Mouse (Mus musculus) hindbrain, embryonic 13.5 days (tissue): ENCODE data around the gene Slc35b4. TPM values are rescaled to one million over a fixed set of nuclear protein-coding genes. Genes with fewer than 3 reads are reported as not detected.

Experiments used
- ATAC-seq: fragments of 200-750 bp; cut with Nextera tagmentation; 2 replicates; pipeline ENCODE4 v1.8.0; 2017; ENCODE audit warnings: moderate TSS enrichment; ENCODE audit not compliant: low FRiP score
- H3K27ac ChIP-seq: fragments of 300-500 bp; sonication (generic); 2 replicates; pipeline ENCODE4 v1.5.1; 2015; ENCODE audit warnings: inconsistent platforms, mild to moderate bottlenecking, moderate library complexity
- H3K27me3 ChIP-seq: fragments of 300-500 bp; sonication (generic); 2 replicates; pipeline ENCODE4 v1.6.1; 2015; ENCODE audit warnings: mild to moderate bottlenecking, inconsistent platforms
- H3K36me3 ChIP-seq: fragments of 300-500 bp; sonication (generic); 2 replicates; pipeline ENCODE4 v1.6.1; 2015; ENCODE audit warnings: mild to moderate bottlenecking, inconsistent platforms
- H3K4me1 ChIP-seq: fragments of 300-500 bp; sonication (generic); replicated peaks from 2 replicates; pipeline ENCODE4 v1.6.1; 2015; ENCODE audit warnings: inconsistent platforms
- H3K4me2 ChIP-seq: fragments of 300-500 bp; sonication (generic); 2 replicates; pipeline ENCODE4 v1.6.1; 2015; ENCODE audit warnings: inconsistent platforms, mild to moderate bottlenecking, moderate library complexity
- H3K4me3 ChIP-seq: fragments of 300-500 bp; sonication (generic); 2 replicates; pipeline ENCODE4 v1.5.1; 2015; ENCODE audit warnings: mild to moderate bottlenecking, inconsistent platforms
- H3K9ac ChIP-seq: fragments of 300-500 bp; sonication (generic); 2 replicates; pipeline ENCODE4 v1.6.1; 2015; ENCODE audit warnings: mild to moderate bottlenecking, inconsistent platforms
- H3K9me3 ChIP-seq: fragments of 300-500 bp; sonication (generic); 2 replicates; pipeline ENCODE4 v1.6.1; 2016; ENCODE audit warnings: inconsistent platforms
- WGBS: fragments of 180-500 bp; shearing (Covaris S2); methylation state at CpG from one replicate; pipeline ENCODE4 v1.1.7; 2015; 5-methylcytosine and 5-hydroxymethylcytosine counted together
- polyA plus RNA-seq: library from polyadenylated mRNA; unstranded; fragments of >200 nt; fragmentation: Nextera tagmentation; extraction: Ambion mirVana; gene quantifications from 2 replicates; pipeline ENCODE4 v1.2.1, GENCODE M21; 2015

Slc35b4 gene
- polyA plus RNA-seq, 1 experiment from 2014 or later = 40.7 TPM

DNA sequence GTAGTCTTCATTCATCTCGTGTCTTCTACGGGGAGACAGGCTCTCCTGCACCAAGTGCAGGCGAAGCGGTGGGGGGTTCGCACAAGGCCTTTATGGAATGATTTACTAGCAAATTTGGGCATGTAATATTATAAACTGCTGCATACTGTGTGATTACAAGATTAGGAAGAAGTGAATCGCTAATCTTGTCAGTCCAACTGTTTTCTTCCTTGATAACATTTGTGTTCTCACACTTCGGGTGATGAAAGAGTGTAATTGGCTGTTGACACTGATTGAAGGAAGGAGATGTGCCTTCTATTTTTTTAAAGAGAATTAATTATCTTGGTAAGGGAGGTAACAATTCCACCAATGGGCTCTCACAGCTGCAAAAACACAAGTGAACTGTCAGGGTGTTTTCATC, 28.3 kb downstream of the Slc35b4 start:
- H3K4me3 ChIP-seq = no peak overlapping the region
- 72% methylated on average over 7 of the region's 7 CpGs for WGBS
- ATAC-seq = no peak
- no peaks in the 10 kb centered on the region for H3K27me3 ChIP-seq
- H3K9ac ChIP-seq = no peak overlapping the region
- H3K9me3 ChIP-seq = peaks cover 6% of the 10 kb centered on the region; the same call in 1 of the 2 replicates
- H3K27ac ChIP-seq = no peak overlapping the region
- peaks cover 19% of the 10 kb centered on the region for H3K4me1 ChIP-seq
- H3K4me2 ChIP-seq = no peak overlapping the region
- no peaks in the 10 kb centered on the region for H3K36me3 ChIP-seq

DNA sequence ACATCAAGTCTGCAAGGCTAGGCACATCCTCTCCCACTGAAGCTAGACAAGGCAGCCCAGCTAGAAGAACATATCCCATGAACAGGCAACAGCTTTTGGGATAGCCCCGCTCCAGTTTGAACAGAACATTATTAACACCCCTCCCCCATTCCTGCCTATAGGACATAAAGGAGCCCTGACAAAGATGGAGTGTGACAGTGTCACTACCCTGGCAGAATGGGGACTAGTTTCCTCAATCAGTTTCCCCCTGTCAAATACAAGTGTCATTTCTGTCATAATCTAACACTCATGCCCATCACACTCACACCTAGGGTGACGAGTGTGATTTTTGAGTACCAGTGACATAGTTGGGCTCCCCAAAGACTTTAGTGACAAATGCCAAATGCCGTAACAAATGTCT, 28.9 kb downstream of the Slc35b4 start:
- H3K4me3 ChIP-seq = no peak overlapping the region
- no peak for ATAC-seq
- peaks cover 13% of the 10 kb centered on the region for H3K4me1 ChIP-seq
- H3K27ac ChIP-seq = no peak overlapping the region
- 76% methylated on average over 3 of the region's 3 CpGs for WGBS
- no peak overlapping the region for H3K4me2 ChIP-seq
- no peak overlapping the region for H3K9ac ChIP-seq
- no peaks in the 10 kb centered on the region for H3K36me3 ChIP-seq
- H3K9me3 ChIP-seq = peaks cover 6% of the 10 kb centered on the region; the same call in 1 of the 2 replicates
- H3K27me3 ChIP-seq = no peaks in the 10 kb centered on the region

DNA sequence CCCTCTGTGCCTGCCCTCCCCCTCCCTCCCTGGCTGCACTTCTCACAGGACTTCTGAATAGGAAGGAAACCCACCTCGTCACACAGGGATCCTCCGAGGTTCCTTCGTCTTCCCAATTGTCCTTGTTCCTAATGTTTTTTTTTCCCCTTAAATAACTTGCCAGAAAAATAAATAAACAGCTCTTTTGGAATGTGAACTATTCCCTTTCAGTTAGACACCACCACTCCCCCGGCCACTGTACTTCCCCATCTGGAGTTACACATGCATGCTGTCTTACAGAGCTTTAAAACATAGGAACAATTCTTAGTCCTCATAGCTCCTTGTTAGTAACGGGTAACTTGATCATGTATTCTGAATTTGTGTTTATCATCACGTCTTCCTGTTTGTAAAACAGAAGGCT, 30.9 kb downstream of the Slc35b4 start:
- H3K36me3 ChIP-seq = no peaks in the 10 kb centered on the region
- 71% methylated on average over 6 of the region's 6 CpGs for WGBS
- peaks cover 6% of the 10 kb centered on the region; the same call in 1 of the 2 replicates for H3K9me3 ChIP-seq
- no peaks in the 10 kb centered on the region for H3K27me3 ChIP-seq
- ATAC-seq = no peak
- H3K4me1 ChIP-seq = peaks cover 6% of the 10 kb centered on the region; the same call in 1 of the 2 replicates
- H3K4me3 ChIP-seq = no peak overlapping the region
- H3K27ac ChIP-seq = no peak overlapping the region
- no peak overlapping the region for H3K4me2 ChIP-seq
- H3K9ac ChIP-seq = no peak overlapping the region

DNA sequence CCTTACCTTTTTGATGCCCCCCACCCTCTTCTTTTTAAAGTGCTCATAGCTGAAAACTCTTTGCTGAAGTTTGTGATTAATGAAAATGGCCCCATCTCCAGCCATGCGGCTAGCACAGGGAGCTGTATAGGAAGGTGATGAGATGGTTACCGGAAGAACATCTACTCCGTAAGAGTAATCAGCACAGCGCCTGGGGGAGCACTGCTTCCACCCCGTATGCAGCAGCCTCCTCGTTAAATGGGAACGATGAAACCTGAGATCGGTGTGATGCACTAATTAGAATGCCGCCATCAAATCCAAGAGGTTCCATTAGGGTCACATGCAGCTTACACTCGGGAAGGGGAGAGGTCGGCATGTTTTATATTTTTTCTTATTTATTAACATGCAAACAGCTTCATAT, 34.0 kb downstream of the Slc35b4 start:
- H3K36me3 ChIP-seq = no peaks in the 10 kb centered on the region
- ATAC-seq = no peak
- H3K4me2 ChIP-seq = no peak overlapping the region
- H3K27me3 ChIP-seq = no peaks in the 10 kb centered on the region
- no peak overlapping the region for H3K27ac ChIP-seq
- H3K4me1 ChIP-seq = no peaks in the 10 kb centered on the region
- peaks cover 6% of the 10 kb centered on the region; the same call in 1 of the 2 replicates for H3K9me3 ChIP-seq
- H3K9ac ChIP-seq = no peak overlapping the region
- no peak overlapping the region for H3K4me3 ChIP-seq
- 64% methylated on average over 11 of the region's 11 CpGs for WGBS

DNA sequence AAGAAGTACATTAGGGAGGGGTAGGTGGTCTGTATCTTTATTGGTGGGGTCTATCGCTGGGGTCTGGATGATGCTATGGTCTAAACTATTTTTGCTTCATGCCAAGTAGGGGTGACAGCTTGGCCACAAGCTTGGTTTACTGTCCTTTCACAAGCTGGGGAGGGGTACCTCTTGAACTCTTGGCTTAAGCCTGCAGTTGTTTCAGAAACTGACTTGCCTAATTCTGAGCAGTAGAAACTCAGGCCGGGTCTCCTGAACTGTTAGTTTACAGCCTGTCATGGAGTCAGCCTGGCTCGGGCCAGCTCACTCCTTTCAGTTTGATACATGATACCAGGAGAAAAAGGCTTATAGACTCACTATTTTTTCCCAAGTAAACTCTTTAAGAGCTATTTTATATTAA, 38.5 kb downstream of the Slc35b4 start:
- no peak overlapping the region for H3K4me3 ChIP-seq
- no peak overlapping the region for H3K9ac ChIP-seq
- H3K9me3 ChIP-seq = no peaks in the 10 kb centered on the region
- no peaks in the 10 kb centered on the region for H3K27me3 ChIP-seq
- no peak overlapping the region for H3K27ac ChIP-seq
- no peak for ATAC-seq
- 90% methylated on average over 3 of the region's 3 CpGs for WGBS
- no peak overlapping the region for H3K4me2 ChIP-seq
- H3K36me3 ChIP-seq = no peaks in the 10 kb centered on the region
- H3K4me1 ChIP-seq = no peaks in the 10 kb centered on the region

DNA sequence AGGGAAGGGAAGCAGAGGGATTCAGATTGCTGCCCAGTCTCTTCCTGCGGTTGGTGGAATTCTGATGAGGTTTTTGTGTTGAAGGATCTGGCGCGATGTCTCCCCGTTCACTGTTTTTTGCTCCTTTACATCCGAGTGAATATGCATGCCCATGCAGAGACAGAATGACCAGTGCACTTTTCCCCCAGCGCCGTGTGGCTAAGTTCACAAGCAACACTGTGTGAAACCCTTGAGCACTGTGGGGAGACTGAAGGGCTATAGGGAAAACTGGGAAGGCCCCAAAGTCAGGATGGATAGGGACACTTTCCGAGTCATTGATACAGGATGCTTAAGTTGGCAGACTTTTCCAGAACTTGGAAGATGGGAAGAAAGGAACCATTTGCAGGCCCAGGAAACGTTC, 44.5 kb downstream of the Slc35b4 start:
- Histone ChIP-seq H3K4me2 (no peak overlapping the region), H3K4me3 (no peak overlapping the region), H3K9me3 (no peaks in the 10 kb centered on the region), H3K9ac (no peak overlapping the region), H3K4me1 (no peaks in the 10 kb centered on the region), H3K27ac (no peak overlapping the region), H3K27me3 (no peaks in the 10 kb centered on the region), H3K36me3 (no peaks in the 10 kb centered on the region)
- no peak for ATAC-seq
- WGBS = 89% methylated on average over 9 of the region's 9 CpGs

DNA sequence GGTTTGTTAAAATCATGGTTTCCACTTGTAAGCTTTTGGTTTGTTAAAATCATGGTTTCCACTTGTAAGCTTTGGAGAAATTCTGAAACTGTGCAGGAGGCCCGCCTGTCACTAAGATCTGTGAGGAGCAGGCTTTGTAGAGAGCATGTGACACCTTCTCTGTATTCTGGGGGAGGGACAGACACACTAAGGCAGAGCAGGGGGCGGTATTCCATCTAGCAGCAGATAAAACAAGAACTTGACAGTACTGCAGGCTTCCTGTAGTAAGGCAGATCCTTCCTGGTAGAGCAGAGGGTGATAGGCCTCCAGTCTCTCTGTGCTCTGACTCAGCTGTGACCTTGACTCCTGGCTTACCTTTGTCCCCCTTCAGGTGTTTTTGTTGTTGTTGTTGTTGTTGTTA, 47.6 kb downstream of the Slc35b4 start:
- no peak overlapping the region for H3K9ac ChIP-seq

DNA sequence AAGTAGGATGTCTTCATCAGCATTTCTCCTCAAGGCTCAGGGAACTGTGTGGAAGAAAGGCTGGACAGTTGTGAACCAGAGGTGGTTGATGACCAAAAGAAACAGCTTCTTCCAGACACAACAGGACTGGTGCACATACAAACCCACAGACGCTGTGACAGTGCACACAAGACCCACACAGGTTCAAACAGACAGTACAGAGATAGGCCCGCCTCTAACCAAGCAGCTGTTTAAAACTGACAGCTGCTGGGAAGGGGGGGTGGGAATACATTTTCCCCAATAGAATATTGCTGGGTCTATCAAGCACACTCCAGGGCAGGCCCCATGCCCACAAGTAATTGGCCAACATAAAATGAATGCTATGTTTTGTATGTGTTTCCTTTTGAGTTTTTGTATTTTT, 52.5 kb downstream of the Slc35b4 start:
- Histone ChIP-seq H3K4me2 (no peak overlapping the region), H3K27ac (no peak overlapping the region), H3K27me3 (no peaks in the 10 kb centered on the region), H3K36me3 (no peaks in the 10 kb centered on the region), H3K4me3 (no peak overlapping the region), H3K9ac (no peak overlapping the region), H3K9me3 (no peaks in the 10 kb centered on the region), H3K4me1 (no peaks in the 10 kb centered on the region)
- 90% methylated on average over 2 of the region's 2 CpGs for WGBS
- no peak for ATAC-seq

More for the DNA sequence above, 47.6 kb downstream of the Slc35b4 start:
- H3K9me3 ChIP-seq = no peaks in the 10 kb centered on the region
- no peaks in the 10 kb centered on the region for H3K4me1 ChIP-seq
- H3K27ac ChIP-seq = no peak overlapping the region
- H3K36me3 ChIP-seq = no peaks in the 10 kb centered on the region
- H3K4me2 ChIP-seq = no peak overlapping the region
- H3K27me3 ChIP-seq = no peaks in the 10 kb centered on the region
- no peak overlapping the region for H3K4me3 ChIP-seq
- no peak for ATAC-seq
- whole genome bisulfite sequencing = 80% methylated on average over 2 of the region's 2 CpGs

DNA sequence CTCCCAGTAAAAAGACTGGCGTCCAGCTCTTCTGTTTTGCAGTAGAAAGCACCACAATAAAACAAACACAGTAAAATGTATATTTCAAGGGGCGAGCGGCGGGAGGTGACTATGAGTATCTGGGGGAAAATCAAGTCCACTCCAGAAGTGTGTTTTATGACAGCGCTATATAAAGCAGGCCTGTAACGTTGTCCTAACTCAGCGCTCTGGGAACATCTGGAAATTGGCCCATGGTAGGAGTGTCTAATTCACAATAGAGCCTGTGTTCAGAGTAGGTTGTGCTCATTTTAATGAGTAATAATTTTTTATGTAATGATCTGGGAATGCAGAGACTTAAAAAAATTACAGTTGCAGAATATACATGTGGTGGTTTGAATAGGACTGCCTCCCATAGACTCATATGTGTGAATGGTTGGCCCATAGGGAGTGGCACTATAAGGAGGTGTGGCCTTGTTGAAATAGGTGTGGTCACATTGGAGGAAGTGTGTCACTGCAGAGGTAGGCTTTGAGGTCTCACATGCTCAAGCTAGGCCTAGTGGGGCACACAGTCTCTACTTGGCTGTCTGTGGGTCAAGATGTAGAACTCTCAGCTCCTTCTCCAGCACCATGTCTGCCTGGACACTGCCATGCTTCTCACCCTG, 60.0 kb downstream of the Slc35b4 start:
- Histone ChIP-seq H3K4me2 (no peak overlapping the region), H3K4me1 (no peaks in the 10 kb centered on the region), H3K36me3 (no peaks in the 10 kb centered on the region), H3K27ac (no peak overlapping the region), H3K27me3 (no peaks in the 10 kb centered on the region), H3K9ac (no peak overlapping the region), H3K4me3 (no peak overlapping the region), H3K9me3 (no peaks in the 10 kb centered on the region)
- 91% methylated on average over 7 of the region's 7 CpGs for WGBS
- ATAC-seq = no peak

DNA sequence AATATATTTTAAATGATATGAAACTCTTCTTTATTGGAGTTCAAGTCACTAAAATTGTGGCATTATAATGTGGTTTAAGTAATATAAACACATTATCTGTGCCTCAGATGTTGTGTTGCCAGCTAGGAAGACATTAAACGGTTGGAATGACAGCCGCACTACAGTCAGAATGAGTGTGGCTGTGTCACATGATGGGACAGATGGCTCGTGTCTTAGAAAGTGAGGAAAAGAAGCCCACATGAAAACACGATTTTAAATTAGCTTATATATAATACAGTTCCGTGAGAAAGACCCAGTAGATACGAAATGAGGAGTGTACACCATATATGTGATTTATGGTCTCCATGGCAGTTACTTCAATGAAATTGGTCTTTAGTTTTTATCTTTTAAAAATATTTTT, 65.5 kb downstream of the Slc35b4 start:
- Histone ChIP-seq H3K27me3 (no peaks in the 10 kb centered on the region), H3K27ac (no peak overlapping the region), H3K4me1 (no peaks in the 10 kb centered on the region), H3K9me3 (no peaks in the 10 kb centered on the region), H3K9ac (no peak overlapping the region), H3K4me2 (no peak overlapping the region), H3K36me3 (no peaks in the 10 kb centered on the region), H3K4me3 (no peak overlapping the region)
- no peak for ATAC-seq
- 71% methylated on average over 6 of the region's 6 CpGs for WGBS

DNA sequence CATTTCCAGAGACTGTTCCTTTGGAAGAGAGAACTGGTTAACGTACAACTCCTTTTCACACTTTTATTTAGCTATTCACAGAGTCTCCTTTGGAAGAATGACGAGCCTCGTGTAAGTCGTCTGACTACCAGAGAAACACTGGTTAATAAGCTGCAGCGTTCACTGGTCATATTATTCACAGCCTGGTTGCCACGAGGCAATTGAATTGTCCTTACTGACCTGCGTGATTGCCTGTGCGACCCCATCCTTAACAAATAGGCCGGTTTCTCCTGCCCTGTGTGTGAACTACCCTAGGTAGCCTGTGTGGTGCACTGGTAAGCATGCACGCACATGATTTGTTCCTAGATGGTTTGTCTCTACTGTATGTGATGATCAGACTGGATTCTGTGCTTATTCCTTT, 66.3 kb downstream of the Slc35b4 start:
- Histone ChIP-seq H3K9me3 (no peaks in the 10 kb centered on the region), H3K4me1 (no peaks in the 10 kb centered on the region), H3K36me3 (no peaks in the 10 kb centered on the region), H3K27me3 (no peaks in the 10 kb centered on the region), H3K4me2 (no peak overlapping the region), H3K27ac (no peak overlapping the region), H3K9ac (no peak overlapping the region), H3K4me3 (no peak overlapping the region)
- WGBS = 34% methylated on average over 10 of the region's 10 CpGs
- ATAC-seq = no peak
